Mouse (Mus musculus) liver, adult 2 months (tissue): ENCODE results near the gene Arl16. TPM values are rescaled to one million over a fixed set of nuclear protein-coding genes. Genes with fewer than 3 reads are reported as not detected.

Experiments
- DNase-seq: peaks from one replicate; pipeline ENCODE4 v3.0.0-alpha.2; 2011; ENCODE audit warnings: low read depth, low spot score; ENCODE audit errors: extremely low read depth
- H3K27ac ChIP-seq: fragments of 200-500 bp; replicated peaks from 2 replicates; pipeline ENCODE4 v1.5.1; 2012; ENCODE audit warnings: low read depth, mild to moderate bottlenecking, control low read depth, inconsistent platforms, low read length; ENCODE audit not compliant: insufficient read depth
- H3K27me3 ChIP-seq: fragments of 200-500 bp; 2 replicates; pipeline ENCODE4 v1.6.1; 2012; ENCODE audit warnings: mild to moderate bottlenecking, moderate library complexity, low read length, inconsistent platforms; ENCODE audit not compliant: control insufficient read depth, insufficient read depth
- H3K36me3 ChIP-seq: fragments of 200-500 bp; 2 replicates; pipeline ENCODE4 v1.6.1; 2012; ENCODE audit warnings: low read length, inconsistent platforms; ENCODE audit not compliant: control insufficient read depth, insufficient read depth
- H3K4me1 ChIP-seq: fragments of 200-500 bp; 2 replicates; pipeline ENCODE4 v1.6.1; 2011; ENCODE audit warnings: low read length; ENCODE audit not compliant: control insufficient read depth, insufficient read depth
- H3K4me3 ChIP-seq: fragments of 200-500 bp; 2 replicates; pipeline ENCODE4 v1.5.1; 2011; ENCODE audit warnings: low read depth, mild to moderate bottlenecking, control low read depth, low read length, moderate library complexity; ENCODE audit not compliant: insufficient read depth
- H3K79me2 ChIP-seq: fragments of 200-500 bp; 2 replicates; pipeline ENCODE4 v1.6.1; 2012; ENCODE audit warnings: inconsistent platforms, mild to moderate bottlenecking, low read length, moderate library complexity; ENCODE audit not compliant: control insufficient read depth, insufficient read depth
- H3K9ac ChIP-seq: fragments of 200-500 bp; 2 replicates; pipeline ENCODE4 v1.6.1; 2012; ENCODE audit warnings: low read depth, mild to moderate bottlenecking, control low read depth, inconsistent platforms, low read length
- CTCF ChIP-seq: fragments of 200-500 bp; IDR thresholded peaks from 2 replicates; pipeline ENCODE4 v1.5.1; 2011; ENCODE audit warnings: low read depth, low read length, control low read depth
- POLR2A ChIP-seq: fragments of 200-500 bp; IDR thresholded peaks from 2 replicates; pipeline ENCODE4 v1.6.1; 2011; ENCODE audit warnings: low read length, control low read depth; ENCODE audit not compliant: insufficient read depth; ENCODE audit errors: extremely low read depth
- WGBS: fragments of 180-500 bp; shearing (Covaris S2); methylation state at CpG from one replicate; pipeline ENCODE4 v1.1.7; 2018; 5-methylcytosine and 5-hydroxymethylcytosine counted together
- polyA plus RNA-seq: library from polyadenylated mRNA; depleted of rRNA; stranded (reverse); fragments of >200 nt; gene quantifications from 2 replicates; pipeline ENCODE4 v1.2.3, GENCODE M21; 2012
- total RNA-seq: library from RNA; depleted of rRNA; stranded (reverse); fragments of >200 nt; gene quantifications from 2 replicates; pipeline ENCODE4 v1.2.3, GENCODE M21; 2014

The Arl16 gene
- total and polyA plus RNA-seq, 2 experiments = 9.6 to 12.2 TPM

DNA sequence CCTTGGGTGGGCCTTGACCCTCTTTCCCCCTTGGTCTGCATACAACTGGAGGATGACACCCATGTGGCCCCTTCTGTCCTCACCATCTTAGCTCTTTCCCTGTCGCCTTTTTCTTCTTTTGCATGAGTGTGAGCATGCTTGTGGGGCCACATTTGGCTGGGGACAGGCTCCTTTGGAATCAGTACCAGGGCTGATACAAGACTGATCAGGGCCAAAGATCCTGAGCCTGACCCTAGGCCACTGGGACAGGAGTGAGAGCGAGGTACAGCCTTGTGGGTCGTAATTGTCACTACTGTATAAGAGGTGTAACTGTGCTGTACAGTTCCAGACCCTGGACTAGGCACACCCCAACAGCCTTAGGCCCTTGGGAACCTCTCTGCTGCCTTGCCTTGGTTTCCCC is 26.5 kb upstream of the Arl16 start:
- TF ChIP-seq POLR2A (no peak), CTCF (no peak)

DNA sequence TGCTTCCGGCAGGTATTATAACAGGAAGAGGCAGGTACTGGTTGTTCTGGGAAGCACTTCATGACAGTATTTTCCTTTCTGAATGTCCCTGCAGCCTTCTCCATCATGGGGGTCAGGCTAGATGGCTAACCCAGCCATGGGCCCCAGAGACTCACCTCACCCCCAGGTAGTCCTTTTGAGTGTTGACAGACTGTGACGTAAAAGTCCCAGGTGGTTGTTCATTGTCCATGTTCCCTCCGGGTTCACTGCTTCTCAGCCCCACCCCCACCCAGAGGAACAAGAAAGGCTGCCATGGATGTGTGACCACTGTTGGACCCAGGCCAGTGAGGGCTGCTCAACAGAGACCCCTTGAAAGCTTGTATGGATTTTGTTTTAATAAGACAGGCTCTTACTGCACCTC is 25.9 kb upstream of the Arl16 start:
- no peaks in the 10 kb centered on the region for H3K27me3 ChIP-seq
- WGBS = 17% methylated on average over 3 of the region's 3 CpGs
- H3K27ac ChIP-seq = peak overlapping the region; percentile 96
- peaks cover 32% of the 10 kb centered on the region for H3K4me1 ChIP-seq
- peak overlapping the region; percentile 94 for H3K9ac ChIP-seq
- TF ChIP-seq POLR2A (no peak), CTCF (no peak)
- H3K36me3 ChIP-seq = peaks cover 22% of the 10 kb centered on the region
- peak overlapping the region; percentile 93 for H3K4me3 ChIP-seq
- peak; percentile 76 for DNase-seq
- no peaks in the 10 kb centered on the region; the same call in 1 of the 2 replicates for H3K79me2 ChIP-seq

More for the DNA sequence above, 26.5 kb upstream of the Arl16 start:
- Histone ChIP-seq H3K79me2 (no peaks in the 10 kb centered on the region; the same call in 1 of the 2 replicates), H3K27me3 (no peaks in the 10 kb centered on the region), H3K27ac (peak overlapping the region; percentile 96), H3K36me3 (peaks cover 20% of the 10 kb centered on the region), H3K4me3 (no peak overlapping the region; the same call in 1 of the 2 replicates), H3K4me1 (peaks cover 32% of the 10 kb centered on the region), H3K9ac (peak overlapping the region; percentile 53)
- peak; percentile 79 for DNase-seq
- WGBS = 23% methylated on average over 3 of the region's 3 CpGs

DNA sequence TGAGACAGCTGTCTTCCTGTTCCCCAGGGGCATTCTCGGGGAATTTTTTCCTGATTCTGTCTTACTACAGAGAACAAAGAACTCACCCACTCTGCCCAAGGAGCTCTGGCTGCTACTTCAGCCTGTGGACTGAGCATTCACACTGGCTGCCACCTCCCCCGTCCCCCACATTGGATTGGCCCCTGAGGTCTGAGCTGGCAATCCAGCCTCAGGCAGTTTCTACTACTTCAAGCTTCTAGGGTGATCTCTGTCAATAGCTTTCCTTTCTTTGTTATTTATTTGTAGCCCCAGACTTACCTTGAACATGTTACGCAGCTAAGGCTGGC is 25.4 kb upstream of the Arl16 start:
- TF ChIP-seq POLR2A (no peak), CTCF (no peak)
- no peaks in the 10 kb centered on the region for H3K27me3 ChIP-seq
- no peaks in the 10 kb centered on the region; the same call in 1 of the 2 replicates for H3K79me2 ChIP-seq
- peaks cover 32% of the 10 kb centered on the region for H3K4me1 ChIP-seq
- peak overlapping the region; percentile 93 for H3K4me3 ChIP-seq
- H3K27ac ChIP-seq = peak overlapping the region; percentile 96
- DNase-seq = no peak
- peaks cover 22% of the 10 kb centered on the region for H3K36me3 ChIP-seq
- H3K9ac ChIP-seq = peak overlapping the region; percentile 94
- WGBS = 8% methylated on average over 3 of the region's 3 CpGs

DNA sequence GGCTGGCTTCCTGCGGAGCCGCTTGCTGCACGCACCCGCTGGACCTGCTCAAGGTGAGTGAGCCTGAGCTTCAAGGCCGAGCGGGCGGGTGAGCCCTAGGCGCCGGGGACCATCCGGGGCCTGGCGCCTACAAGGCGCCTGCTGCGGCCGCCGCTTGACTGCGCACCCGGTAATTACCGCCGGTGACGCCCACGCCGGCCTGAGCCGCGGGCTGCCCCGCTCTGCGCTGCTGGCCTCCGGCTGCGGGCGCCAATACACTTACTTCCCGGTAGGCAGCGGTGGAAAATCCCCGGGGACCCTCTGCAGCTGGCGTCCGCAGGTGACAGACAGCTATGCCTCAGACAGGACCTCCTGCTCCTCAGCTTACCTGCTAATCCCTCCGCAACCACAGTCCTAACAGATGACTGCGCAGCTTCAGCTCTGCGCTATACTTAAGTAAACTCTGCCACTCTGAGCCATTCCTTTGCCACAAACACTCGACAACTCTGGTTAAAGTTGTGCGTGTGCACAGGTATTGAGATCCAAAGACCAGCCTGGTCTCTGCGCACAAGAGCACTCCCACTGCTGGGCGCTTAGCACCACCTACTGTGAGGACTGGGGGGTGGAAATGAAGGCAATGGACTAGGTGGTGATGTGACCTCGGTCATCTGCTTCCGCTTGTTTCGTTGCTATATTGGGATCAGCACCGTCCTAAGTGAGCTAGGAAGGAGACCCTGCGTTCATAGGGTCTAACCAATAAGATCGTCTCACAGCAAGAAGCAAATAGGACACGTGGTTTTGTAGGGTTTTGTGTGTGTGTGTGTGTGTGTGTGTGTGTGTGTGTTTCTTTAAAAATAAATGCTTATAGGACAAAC is 24.8 kb upstream of the Arl16 start:
- H3K4me1 ChIP-seq = peaks cover 32% of the 10 kb centered on the region

DNA sequence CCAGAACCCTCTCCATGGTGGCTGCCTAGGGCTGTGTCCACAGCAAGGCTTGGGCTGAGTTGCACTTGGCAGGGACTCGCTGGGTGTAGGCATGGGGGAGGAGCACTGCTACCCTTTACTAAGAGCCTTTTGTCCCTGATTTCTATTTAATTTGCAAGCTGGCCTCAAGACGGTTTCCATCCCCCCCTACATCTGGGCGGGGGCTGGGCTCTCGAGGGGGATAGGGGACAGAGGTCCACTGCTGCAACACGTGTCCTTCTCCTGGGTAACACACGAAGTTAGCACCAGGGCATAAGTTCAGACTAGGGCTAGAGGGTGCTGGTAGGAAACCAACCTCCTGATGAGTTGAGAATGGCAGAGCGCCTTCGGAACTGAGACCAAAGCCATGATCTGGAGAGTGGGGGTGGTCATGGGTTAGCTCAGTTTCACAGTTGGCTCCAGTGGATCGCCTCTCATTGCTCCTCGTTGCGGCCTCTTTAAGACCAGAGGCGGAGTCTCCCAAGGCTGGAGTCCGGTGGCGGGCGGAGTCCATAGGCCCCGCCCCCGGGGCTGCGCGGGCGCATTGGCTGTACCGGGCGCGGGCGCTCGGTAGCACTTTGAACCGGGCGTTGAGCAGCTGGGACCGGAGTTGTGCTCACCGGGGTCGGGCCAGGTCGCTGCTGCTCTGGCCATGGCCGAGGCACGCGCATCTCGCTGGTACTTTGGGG is 24.1 kb upstream of the Arl16 start, which contains the start of gene Slc25a10:
Slc25a10 (plus strand) TSS at position 524 of the 707 bp plus-strand sequence.
- Histone ChIP-seq H3K79me2 (no peaks in the 10 kb centered on the region; the same call in 1 of the 2 replicates), H3K27me3 (no peaks in the 10 kb centered on the region), H3K9ac (peak within 1 kb of the TSS; percentile 94), H3K27ac (peak within 1 kb of the TSS; percentile 96), H3K4me3 (peak within 1 kb of the TSS; percentile 93), H3K4me1 (peaks cover 29% of the 10 kb centered on the region), H3K36me3 (peaks cover 28% of the 10 kb centered on the region)
- TF ChIP-seq CTCF (no peak), POLR2A (peak; percentile 84)
- peak; percentile 89 for DNase-seq
- under 1% methylated on average over 35 of the region's 35 CpGs for WGBS

More for the DNA sequence above, 24.8 kb upstream of the Arl16 start:
- under 1% methylated on average over 48 of the region's 48 CpGs for WGBS
- Histone ChIP-seq H3K27me3 (no peaks in the 10 kb centered on the region), H3K27ac (peak overlapping the region; percentile 96), H3K9ac (peak overlapping the region; percentile 94), H3K4me3 (peak overlapping the region; percentile 93), H3K79me2 (no peaks in the 10 kb centered on the region; the same call in 1 of the 2 replicates), H3K36me3 (peaks cover 26% of the 10 kb centered on the region)
- peak; percentile 66; the same call in 1 of the 2 replicates for TF ChIP-seq POLR2A
- peak; percentile 72 for TF ChIP-seq CTCF
- DNase-seq = peak; percentile 87
